Mouse (Mus musculus): ENCODE results near the gene Foxq1. TPM values are rescaled to one million over a fixed set of nuclear protein-coding genes. Genes with fewer than 3 reads are reported as not detected.
A peak's percentile ranks its signal among the peaks of the same experiment; 100 is the strongest.

The Foxq1 gene
- total RNA-seq (2021), result under 1 TPM in 1 of 2 experiments, not detected in 1; 0.05 TPM
- long read RNA-seq, experiment 1, result 0 reads
- long read RNA-seq, experiment 2, result 0 reads

DNA sequence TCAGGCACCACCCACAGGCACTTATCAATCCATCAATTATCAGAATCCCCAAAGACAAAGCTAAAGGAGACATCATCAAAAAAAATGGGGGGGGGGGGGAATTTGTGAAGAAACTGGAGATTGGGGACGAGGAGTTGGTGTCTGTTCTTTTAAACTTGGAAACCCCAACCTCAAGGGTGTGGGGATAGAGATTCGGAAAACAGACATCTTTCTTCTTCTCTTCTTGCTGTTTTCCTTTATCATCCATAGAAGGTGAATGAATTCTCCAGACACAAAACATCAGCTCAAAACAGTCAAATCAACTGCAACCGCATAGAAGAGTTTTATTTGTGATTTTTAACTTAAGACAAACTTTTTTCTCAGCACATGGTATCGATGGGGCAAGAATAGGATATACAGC is at the start of gene Foxq1:
Gene Foxq1 (plus strand): TSS at position 301 of the 400 bp plus-strand sequence.
- no peak for DNase-seq
- intact Hi-C loops (cut with DNase I), result no loop called here
- no peak within 1 kb of the TSS for H3K27ac ChIP-seq
- H3K4me3 ChIP-seq, result peak within 1 kb of the TSS; percentile 82; the same call in 1 of the 2 replicates
- no peak for TF ChIP-seq CTCF (IDR thresholded peaks at IDR 0.05)

DNA sequence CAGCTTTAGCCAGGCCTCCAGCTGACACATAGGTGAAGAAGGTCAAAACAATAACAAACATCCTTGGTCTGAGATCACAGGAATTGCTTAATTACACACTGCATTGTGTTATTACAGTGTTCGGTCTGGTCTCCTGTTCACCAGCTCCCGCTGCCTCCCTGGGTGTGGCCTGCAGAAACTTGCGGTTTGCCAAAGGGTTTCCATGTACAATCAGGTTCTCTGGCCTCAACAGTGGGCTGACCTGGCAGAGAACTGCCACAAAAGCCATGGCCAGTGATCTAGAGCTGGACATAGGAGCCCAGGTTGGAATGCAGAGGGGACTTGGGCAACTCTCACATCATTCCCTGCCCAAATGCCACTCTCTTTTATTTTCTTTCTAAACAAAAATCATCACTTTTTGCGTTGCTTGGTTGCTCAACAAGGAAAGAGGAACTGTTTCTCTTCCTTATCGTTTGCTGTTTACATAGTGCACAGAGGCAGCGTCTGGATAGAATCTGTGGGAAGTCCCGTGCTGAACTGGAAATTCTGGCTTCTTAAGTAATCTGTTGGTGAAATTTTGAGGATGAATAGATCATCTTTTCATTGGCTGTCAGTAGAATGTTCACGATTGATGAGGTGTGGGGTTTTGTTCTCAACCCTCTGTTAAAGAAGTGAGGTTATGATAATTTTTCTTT is 49.3 kb upstream of the Foxq1 start:
- no peak for DNase-seq

DNA sequence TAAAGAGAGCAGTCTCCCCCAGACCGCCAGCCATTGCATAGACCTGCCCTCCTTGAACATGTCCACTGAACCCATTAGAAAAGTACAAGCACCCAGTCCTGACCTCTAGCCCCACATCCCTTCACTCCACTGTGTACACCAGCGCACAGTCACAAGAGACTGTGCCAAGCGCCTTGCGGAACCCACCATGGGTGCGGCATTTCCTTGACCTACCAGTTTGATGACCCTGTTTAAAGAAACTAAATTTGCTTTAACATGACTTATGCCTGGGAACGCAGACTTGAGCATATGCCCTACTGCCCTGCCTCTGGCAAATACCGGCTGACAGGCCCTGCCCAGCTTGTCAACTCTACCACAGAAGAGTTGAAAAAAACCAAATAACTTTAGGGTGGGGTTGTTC is 40.7 kb upstream of the Foxq1 start:
- H3K27ac ChIP-seq, result no peak overlapping the region
- H3K4me3 ChIP-seq, result no peak overlapping the region
- intact Hi-C loops (cut with DNase I), result no loop called here
- DNase-seq, result no peak
- no peak for TF ChIP-seq CTCF (IDR thresholded peaks at IDR 0.05)

More for the DNA sequence above, 49.3 kb upstream of the Foxq1 start:
- Histone ChIP-seq H3K4me3 (no peak overlapping the region), H3K27ac (no peak overlapping the region)
- no peak for TF ChIP-seq CTCF (IDR thresholded peaks at IDR 0.05)
- intact Hi-C loops (cut with DNase I), result no loop called here

DNA sequence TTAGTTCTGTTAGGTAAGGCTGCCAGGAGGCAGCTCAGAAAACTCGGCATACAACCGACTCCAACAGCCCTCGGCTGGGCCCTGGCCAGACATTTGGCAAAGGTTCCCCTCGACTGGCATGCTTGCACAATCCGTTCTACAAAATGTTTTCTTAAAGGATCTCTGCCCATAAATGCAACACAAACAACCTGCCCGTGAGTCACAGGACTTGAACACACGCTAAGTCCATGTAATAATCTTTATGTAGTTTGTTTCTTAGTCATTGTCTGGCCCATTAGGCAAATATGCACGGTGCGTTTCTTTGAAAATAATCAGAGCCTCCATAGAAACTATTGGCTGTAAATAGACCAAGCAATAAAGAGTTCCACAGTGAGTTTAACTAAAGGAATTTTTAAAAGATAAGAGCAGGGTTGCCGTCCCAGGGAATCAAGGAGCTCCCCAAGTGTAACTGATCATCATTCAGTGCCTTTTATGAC is 37.5 kb upstream of the Foxq1 start:
- Histone ChIP-seq H3K27ac (no peak overlapping the region), H3K4me3 (no peak overlapping the region)
- intact Hi-C loops (cut with DNase I), result no loop called here
- peak; percentile 50 for DNase-seq
- TF ChIP-seq CTCF (IDR thresholded peaks at IDR 0.05), result no peak

DNA sequence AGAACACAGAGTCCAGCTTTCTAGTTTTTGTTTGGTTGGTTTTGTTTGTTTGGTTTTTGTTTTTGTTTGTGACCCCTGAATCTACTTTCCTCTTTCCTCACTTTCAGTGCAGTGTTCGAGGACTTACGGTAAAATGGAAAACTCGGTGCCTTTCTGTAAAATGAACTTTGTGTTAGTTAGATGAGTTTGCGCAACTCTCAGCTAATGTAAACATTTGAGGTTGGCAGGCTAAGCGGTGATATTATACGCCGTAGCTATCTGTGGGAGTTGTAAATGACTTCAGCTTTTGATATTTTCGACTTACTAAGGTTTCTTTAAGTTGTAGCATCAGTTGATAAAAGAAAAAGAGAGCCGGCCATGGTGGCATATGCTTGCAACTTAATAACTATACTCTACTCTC is 37.0 kb upstream of the Foxq1 start:
- TF ChIP-seq CTCF (IDR thresholded peaks at IDR 0.05), result no peak
- no peak for DNase-seq
- H3K4me3 ChIP-seq, result no peak overlapping the region
- H3K27ac ChIP-seq, result no peak overlapping the region
- intact Hi-C loops (cut with DNase I), result no loop called here

DNA sequence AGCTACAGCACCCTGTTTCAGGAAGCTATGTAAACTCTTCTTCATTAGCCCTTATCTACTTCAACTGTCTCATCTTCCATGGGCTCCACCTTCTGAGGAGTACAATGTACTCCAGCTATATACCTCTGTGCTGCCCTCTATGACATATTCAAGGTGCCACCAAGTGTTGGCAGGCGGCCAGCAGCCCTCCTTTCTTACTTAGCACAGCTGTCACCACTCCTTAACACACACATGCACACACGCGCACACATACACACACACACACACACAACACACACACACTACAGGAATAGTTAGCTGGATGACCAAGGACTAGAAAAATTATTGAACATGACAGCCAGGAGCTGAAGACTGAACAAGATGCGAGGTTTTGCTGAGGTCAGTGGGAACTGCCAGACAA is 31.0 kb upstream of the Foxq1 start:
- Histone ChIP-seq H3K4me3 (no peak overlapping the region), H3K27ac (no peak overlapping the region)
- TF ChIP-seq CTCF (IDR thresholded peaks at IDR 0.05), result no peak
- intact Hi-C loops (cut with DNase I), result no loop called here
- no peak for DNase-seq

DNA sequence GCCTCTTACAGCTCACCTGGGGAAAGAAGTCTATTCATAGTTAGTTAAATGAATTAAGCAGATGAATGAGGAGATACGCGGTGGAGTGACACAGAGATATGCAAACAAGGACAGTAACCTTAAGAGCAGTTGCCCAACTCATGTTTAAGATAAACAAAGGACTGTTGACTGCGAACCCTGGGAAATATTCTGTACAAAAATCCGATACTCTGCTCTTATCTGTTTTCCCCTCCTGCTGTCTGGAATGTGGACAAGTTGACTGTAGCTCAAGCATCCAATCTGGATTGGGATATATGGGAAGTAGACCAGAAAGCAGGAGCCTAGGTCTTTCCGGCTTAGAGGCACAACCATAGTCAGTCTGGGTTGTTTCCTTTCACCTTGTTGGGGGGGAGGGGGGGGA is 24.7 kb upstream of the Foxq1 start:
- Histone ChIP-seq H3K27ac (no peak overlapping the region), H3K4me3 (no peak overlapping the region)
- intact Hi-C loops (cut with DNase I), result no loop called here
- no peak for DNase-seq
- no peak for TF ChIP-seq CTCF (IDR thresholded peaks at IDR 0.05)

DNA sequence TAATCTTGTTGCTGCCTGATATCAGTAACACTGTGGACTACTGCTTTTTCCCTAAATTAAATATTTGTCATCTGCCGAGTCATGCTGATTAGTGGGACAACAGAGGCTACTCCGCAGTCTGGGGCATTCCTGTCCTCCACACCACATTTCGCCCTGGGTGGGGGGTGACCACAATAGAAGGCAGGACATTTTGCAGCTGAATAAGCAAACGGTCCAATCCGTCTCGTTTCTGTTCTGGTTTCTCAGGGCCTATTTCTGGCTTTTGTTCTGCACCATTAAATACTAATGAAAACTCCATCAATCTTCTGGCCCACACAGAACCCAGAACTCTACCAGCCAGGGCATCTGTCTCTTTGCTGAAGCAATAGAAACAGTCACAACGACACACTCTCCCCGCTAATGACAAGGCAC is 24.3 kb upstream of the Foxq1 start:
- no peak for TF ChIP-seq CTCF (IDR thresholded peaks at IDR 0.05)
- no peak for DNase-seq
- Histone ChIP-seq H3K27ac (no peak overlapping the region), H3K4me3 (no peak overlapping the region)
- intact Hi-C loops (cut with DNase I), result no loop called here

DNA sequence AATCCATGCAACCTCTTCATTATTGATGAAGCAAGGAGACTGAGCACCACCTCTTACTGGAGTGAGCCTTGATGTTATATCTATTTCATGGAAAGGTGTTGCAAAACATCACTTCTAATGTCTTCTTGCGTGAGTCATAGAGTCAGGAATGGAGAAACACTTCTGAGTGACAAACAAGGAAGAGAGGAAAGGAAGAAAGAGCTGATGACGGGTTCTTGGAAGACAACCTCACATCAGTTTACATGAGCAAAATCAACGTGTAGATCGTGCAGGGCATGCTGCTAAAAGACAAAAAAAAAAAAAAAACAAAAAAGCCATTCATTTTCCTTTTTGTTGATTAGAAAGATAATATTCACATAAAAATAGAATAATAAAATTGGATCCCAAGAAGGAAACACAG is 21.2 kb upstream of the Foxq1 start:
- no peak overlapping the region for H3K4me3 ChIP-seq
- TF ChIP-seq CTCF (IDR thresholded peaks at IDR 0.05), result no peak
- intact Hi-C loops (cut with DNase I), result no loop called here
- DNase-seq, result no peak
- no peak overlapping the region for H3K27ac ChIP-seq

DNA sequence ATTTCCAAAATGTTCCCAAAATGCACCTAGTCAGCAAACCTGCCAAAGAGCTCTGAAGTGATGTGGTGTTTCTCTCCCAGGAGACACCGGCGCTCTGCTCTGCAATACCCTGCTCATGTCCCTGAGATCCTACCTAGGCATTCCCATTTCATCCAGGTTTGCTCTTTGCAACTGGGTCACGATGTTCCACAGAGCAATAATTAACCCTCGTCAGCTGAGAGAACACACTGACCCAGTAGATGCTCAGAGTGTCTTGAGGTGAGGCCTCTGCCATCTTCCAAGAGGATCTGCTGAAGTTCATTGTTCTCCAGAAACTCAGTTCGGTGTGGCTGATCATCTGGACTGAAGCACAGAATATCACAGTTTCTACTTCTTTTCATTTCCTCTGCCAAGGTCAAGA is 12.9 kb upstream of the Foxq1 start:
- intact Hi-C loops (cut with DNase I), result no loop called here

DNA sequence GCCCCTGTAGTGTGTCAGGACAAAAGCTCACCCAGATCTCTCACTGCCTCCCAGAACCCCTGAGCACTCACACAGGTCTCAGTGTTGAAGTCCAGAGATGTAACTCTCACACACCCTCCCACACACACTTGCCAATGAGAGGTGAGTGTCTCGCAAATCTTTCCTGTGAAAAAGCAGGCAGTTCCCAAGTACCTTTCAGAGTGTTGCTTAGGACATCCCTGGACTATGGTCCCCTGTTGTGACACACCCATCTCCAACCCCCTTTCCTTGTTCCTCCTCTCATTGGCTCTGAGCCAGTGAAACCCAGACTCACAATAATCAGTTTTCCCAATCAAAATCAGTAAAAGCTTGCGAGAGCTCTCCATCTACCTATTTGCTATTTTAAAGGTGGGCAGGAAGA is 9.2 kb upstream of the Foxq1 start:
- DNase-seq, result no peak
- intact Hi-C loops (cut with DNase I), result no loop called here
- Histone ChIP-seq H3K4me3 (no peak overlapping the region), H3K27ac (no peak overlapping the region)
- TF ChIP-seq CTCF (IDR thresholded peaks at IDR 0.05), result no peak

More for the DNA sequence above, 12.9 kb upstream of the Foxq1 start:
- no peak overlapping the region for H3K4me3 ChIP-seq
- no peak for TF ChIP-seq CTCF (IDR thresholded peaks at IDR 0.05)
- no peak for DNase-seq
- H3K27ac ChIP-seq, result no peak overlapping the region

DNA sequence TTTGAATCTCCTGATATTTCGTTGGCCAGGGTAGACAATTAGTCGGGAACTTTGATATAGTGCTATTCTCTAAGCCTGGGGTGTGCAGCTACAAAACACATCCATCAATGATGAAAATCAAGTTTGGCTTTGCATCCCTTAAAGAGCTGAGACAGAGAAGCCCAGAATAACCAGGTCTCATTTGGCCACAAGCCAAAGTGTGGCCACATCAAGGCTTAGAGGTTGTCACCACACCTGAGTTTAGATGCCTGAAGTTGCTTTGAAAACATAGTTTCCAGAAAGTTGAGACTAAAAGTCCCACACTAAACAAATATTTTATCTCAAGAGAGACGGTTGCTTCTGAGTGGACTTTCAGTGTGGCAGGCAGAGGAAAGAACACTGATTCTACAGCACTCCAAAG is 8.7 kb upstream of the Foxq1 start:
- intact Hi-C loops (cut with DNase I), result no loop called here
- no peak for DNase-seq
- Histone ChIP-seq H3K27ac (no peak overlapping the region), H3K4me3 (no peak overlapping the region)
- TF ChIP-seq CTCF (IDR thresholded peaks at IDR 0.05), result no peak

DNA sequence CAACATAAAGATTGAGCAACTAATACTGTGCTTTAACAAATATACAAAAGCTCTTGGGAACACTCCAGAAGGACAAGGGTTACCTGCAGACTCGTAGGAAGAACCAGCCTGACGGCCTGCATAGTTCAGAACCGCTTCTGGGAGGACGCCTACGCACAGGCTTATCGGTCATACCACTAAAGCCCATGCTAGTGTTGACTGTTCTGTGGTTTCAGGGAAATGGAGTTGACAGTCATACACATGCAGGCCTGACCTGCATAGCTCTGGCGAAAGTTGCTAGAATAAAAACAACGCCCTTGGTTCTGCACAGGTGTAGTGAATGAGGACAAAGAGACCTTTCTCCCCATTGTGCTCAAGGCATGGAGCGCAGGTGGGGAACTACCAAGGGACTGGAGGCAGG is 8.3 kb upstream of the Foxq1 start:
- no peak for TF ChIP-seq CTCF (IDR thresholded peaks at IDR 0.05)
- intact Hi-C loops (cut with DNase I), result no loop called here
- DNase-seq, result no peak
- Histone ChIP-seq H3K4me3 (no peak overlapping the region), H3K27ac (no peak overlapping the region)
